Mouse (Mus musculus): ENCODE measurements around the gene Dnajb5.

DNA sequence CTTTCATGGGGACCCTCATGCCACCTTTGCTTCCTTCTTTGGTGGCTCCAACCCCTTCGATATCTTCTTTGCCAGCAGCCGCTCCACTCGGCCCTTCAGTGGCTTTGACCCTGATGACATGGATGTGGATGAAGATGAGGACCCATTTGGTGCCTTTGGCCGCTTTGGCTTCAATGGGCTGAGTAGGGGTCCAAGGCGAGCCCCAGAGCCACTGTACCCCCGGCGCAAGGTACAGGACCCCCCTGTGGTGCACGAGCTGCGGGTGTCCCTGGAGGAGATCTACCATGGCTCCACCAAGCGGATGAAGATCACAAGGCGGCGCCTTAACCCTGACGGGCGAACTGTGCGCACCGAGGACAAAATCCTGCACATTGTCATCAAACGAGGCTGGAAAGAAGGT, 7.0 kb downstream of the Dnajb5 start:
- no peak for TF ChIP-seq CTCF (conservative IDR thresholded peaks at IDR 0.05; ENCODE audit: insufficient read depth, insufficient read length, low read depth, low read length)
- TF ChIP-seq POLR2A (IDR thresholded peaks at IDR 0.05; ENCODE audit: low read depth, low read length) = no peak
